Mouse (Mus musculus) limb, embryonic 15.5 days (tissue): ENCODE measurements at regions not wholly inside any gene's neighbourhood (a gene's known extent, or its start where the extent isn't known, plus 50 kb on each side); places are given as distances from the start of the nearest gene placed in this dataset.

Source experiments
- ATAC-seq: fragments of 200-750 bp; cut with Nextera tagmentation; 2 replicates; pipeline ENCODE4 v1.8.0; 2017; ENCODE audit warnings: low read depth, moderate TSS enrichment; ENCODE audit not compliant: insufficient number of reproducible peaks, low FRiP score, low TSS enrichment
- H3K27ac ChIP-seq: fragments of 300-500 bp; sonication (generic); 2 replicates; pipeline ENCODE4 v1.5.1; 2015; ENCODE audit warnings: moderate library complexity, mild to moderate bottlenecking, inconsistent platforms
- H3K27me3 ChIP-seq: fragments of 300-500 bp; sonication (generic); 2 replicates; pipeline ENCODE4 v1.6.1; 2015; ENCODE audit warnings: inconsistent platforms
- H3K36me3 ChIP-seq: fragments of 300-500 bp; sonication (generic); 2 replicates; pipeline ENCODE4 v1.6.1; 2015; ENCODE audit warnings: inconsistent platforms
- H3K4me1 ChIP-seq: fragments of 300-500 bp; sonication (generic); 2 replicates; pipeline ENCODE4 v1.6.1; 2015; ENCODE audit warnings: inconsistent platforms
- H3K4me2 ChIP-seq: fragments of 300-500 bp; sonication (generic); 2 replicates; pipeline ENCODE4 v1.6.1; 2015; ENCODE audit warnings: mild to moderate bottlenecking, inconsistent platforms
- H3K4me3 ChIP-seq: fragments of 300-500 bp; sonication (generic); 2 replicates; pipeline ENCODE4 v1.5.1; 2015; ENCODE audit warnings: mild to moderate bottlenecking, inconsistent platforms
- H3K9ac ChIP-seq: fragments of 300-500 bp; sonication (generic); 2 replicates; pipeline ENCODE4 v1.6.1; 2015; ENCODE audit warnings: inconsistent platforms
- H3K9me3 ChIP-seq: fragments of 300-500 bp; sonication (generic); 2 replicates; pipeline ENCODE4 v1.6.1; 2016; ENCODE audit warnings: inconsistent platforms
- WGBS: fragments of 180-500 bp; shearing (Covaris S2); methylation state at CpG from one replicate; pipeline ENCODE4 v1.1.7; 2015; 5-methylcytosine and 5-hydroxymethylcytosine counted together

GRCm38 (mm10) chr13:53996867-53997266, 58.6 kb downstream of the Drd1 start:
- ATAC-seq = no peak
- no peak overlapping the region for H3K4me3 ChIP-seq
- H3K27ac ChIP-seq = no peak overlapping the region
- H3K9ac ChIP-seq = no peak overlapping the region
- H3K4me2 ChIP-seq = no peak overlapping the region
- WGBS = 57% methylated on average over 1 of the region's 1 CpGs
- peaks cover 8% of the 10 kb centered on the region; the same call in 1 of the 2 replicates for H3K4me1 ChIP-seq
- no peaks in the 10 kb centered on the region for H3K9me3 ChIP-seq
- no peaks in the 10 kb centered on the region for H3K36me3 ChIP-seq
- 0 out of 2 replicates have a peak, but pooled peaks cover 4% of the 10 kb centered on the region for H3K27me3 ChIP-seq

- H3K4me1 ChIP-seq = peaks cover 8% of the 10 kb centered on the region; the same call in 1 of the 2 replicates
- peaks cover 28% of the 10 kb centered on the region for H3K27me3 ChIP-seq
- H3K36me3 ChIP-seq = no peaks in the 10 kb centered on the region
- no peaks in the 10 kb centered on the region for H3K9me3 ChIP-seq
- no peak for ATAC-seq
- no peak overlapping the region for H3K4me3 ChIP-seq
- no peak overlapping the region for H3K9ac ChIP-seq
- H3K4me2 ChIP-seq = no peak overlapping the region
- H3K27ac ChIP-seq = no peak overlapping the region
- WGBS = 11% methylated on average over 7 of the region's 7 CpGs
Measured at GRCm38 (mm10) chr13:53992863-53993451, 62.5 kb downstream of the Drd1 start.

GRCm38 (mm10) chr13:53979226-53979625, 76.3 kb downstream of the Drd1 start:
- Histone ChIP-seq H3K9ac (no peak overlapping the region), H3K4me2 (no peak overlapping the region), H3K4me3 (no peak overlapping the region), H3K27me3 (peaks cover 24% of the 10 kb centered on the region), H3K27ac (no peak overlapping the region), H3K36me3 (no peaks in the 10 kb centered on the region), H3K4me1 (no peaks in the 10 kb centered on the region), H3K9me3 (no peaks in the 10 kb centered on the region)
- ATAC-seq = no peak
- 47% methylated on average over 2 of the region's 2 CpGs for WGBS

- ATAC-seq = no peak
Measured at GRCm38 (mm10) chr13:53969421-53969820, 86.1 kb downstream of the Drd1 start.

GRCm38 (mm10) chr13:53956167-53956566, 99.3 kb downstream of the Drd1 start:
- no peaks in the 10 kb centered on the region for H3K27me3 ChIP-seq
- no peaks in the 10 kb centered on the region for H3K36me3 ChIP-seq
- no peak overlapping the region for H3K9ac ChIP-seq
- ATAC-seq = no peak
- H3K4me1 ChIP-seq = no peaks in the 10 kb centered on the region
- H3K9me3 ChIP-seq = no peaks in the 10 kb centered on the region
- H3K27ac ChIP-seq = no peak overlapping the region
- no peak overlapping the region for H3K4me3 ChIP-seq
- no peak overlapping the region for H3K4me2 ChIP-seq
- 87% methylated on average over 15 of the region's 15 CpGs for WGBS

More at GRCm38 (mm10) chr13:53969421-53969820, 86.1 kb downstream of the Drd1 start:
- Histone ChIP-seq H3K4me1 (no peaks in the 10 kb centered on the region), H3K9ac (no peak overlapping the region), H3K36me3 (no peaks in the 10 kb centered on the region), H3K4me3 (no peak overlapping the region), H3K27me3 (no peaks in the 10 kb centered on the region; the same call in none of the 2 replicates), H3K27ac (no peak overlapping the region), H3K4me2 (no peak overlapping the region), H3K9me3 (peaks cover 4% of the 10 kb centered on the region; the same call in 1 of the 2 replicates)
- 49% methylated on average over 2 of the region's 2 CpGs for WGBS

GRCm38 (mm10) chr13:53948056-53948455, 107.4 kb downstream of the Drd1 start:
- H3K36me3 ChIP-seq = no peaks in the 10 kb centered on the region
- WGBS = 2% methylated on average over 4 of the region's 4 CpGs
- no peak for ATAC-seq

GRCm38 (mm10) chr13:53945681-53946080, 109.8 kb downstream of the Drd1 start:
- Histone ChIP-seq H3K4me2 (no peak overlapping the region), H3K27me3 (no peaks in the 10 kb centered on the region), H3K36me3 (no peaks in the 10 kb centered on the region), H3K4me1 (no peaks in the 10 kb centered on the region), H3K27ac (no peak overlapping the region), H3K9me3 (no peaks in the 10 kb centered on the region), H3K4me3 (no peak overlapping the region), H3K9ac (no peak overlapping the region)
- WGBS = 62% methylated on average over 5 of the region's 5 CpGs
- ATAC-seq = no peak

More at GRCm38 (mm10) chr13:53948056-53948455, 107.4 kb downstream of the Drd1 start:
- Histone ChIP-seq H3K4me2 (no peak overlapping the region), H3K27ac (no peak overlapping the region), H3K4me3 (no peak overlapping the region), H3K9ac (no peak overlapping the region), H3K9me3 (no peaks in the 10 kb centered on the region), H3K27me3 (no peaks in the 10 kb centered on the region), H3K4me1 (no peaks in the 10 kb centered on the region)

GRCm38 (mm10) chr13:53941005-53941747, 114.3 kb downstream of the Drd1 start:
- Histone ChIP-seq H3K4me2 (no peak overlapping the region), H3K9me3 (no peaks in the 10 kb centered on the region), H3K4me3 (no peak overlapping the region), H3K27me3 (no peaks in the 10 kb centered on the region), H3K9ac (no peak overlapping the region), H3K27ac (no peak overlapping the region), H3K4me1 (no peaks in the 10 kb centered on the region), H3K36me3 (no peaks in the 10 kb centered on the region)
- WGBS = 90% methylated on average over 13 of the region's 13 CpGs
- no peak for ATAC-seq

GRCm38 (mm10) chr13:53935174-53935699, 120.3 kb downstream of the Drd1 start:
- Histone ChIP-seq H3K36me3 (no peaks in the 10 kb centered on the region), H3K27ac (no peak overlapping the region), H3K27me3 (no peaks in the 10 kb centered on the region), H3K4me1 (no peaks in the 10 kb centered on the region), H3K4me2 (no peak overlapping the region), H3K4me3 (no peak overlapping the region), H3K9ac (no peak overlapping the region), H3K9me3 (no peaks in the 10 kb centered on the region)
- 77% methylated on average over 14 of the region's 14 CpGs for WGBS
- ATAC-seq = no peak

- Histone ChIP-seq H3K9me3 (no peaks in the 10 kb centered on the region), H3K4me1 (no peaks in the 10 kb centered on the region), H3K36me3 (no peaks in the 10 kb centered on the region), H3K4me3 (no peak overlapping the region), H3K27me3 (no peaks in the 10 kb centered on the region), H3K4me2 (no peak overlapping the region), H3K9ac (no peak overlapping the region), H3K27ac (no peak overlapping the region)
- 77% methylated on average over 6 of the region's 6 CpGs for WGBS
- ATAC-seq = no peak
Measured at GRCm38 (mm10) chr13:53934457-53934856, 121.0 kb downstream of the Drd1 start.

GRCm38 (mm10) chr13:53926128-53926527, 129.4 kb downstream of the Drd1 start:
- Histone ChIP-seq H3K36me3 (no peaks in the 10 kb centered on the region), H3K4me1 (no peaks in the 10 kb centered on the region), H3K27ac (no peak overlapping the region), H3K9ac (no peak overlapping the region), H3K4me2 (no peak overlapping the region), H3K27me3 (no peaks in the 10 kb centered on the region), H3K4me3 (no peak overlapping the region), H3K9me3 (no peaks in the 10 kb centered on the region)
- ATAC-seq = no peak
- WGBS = 75% methylated on average over 4 of the region's 4 CpGs

GRCm38 (mm10) chr13:53924433-53924832, 131.1 kb downstream of the Drd1 start:
- no peaks in the 10 kb centered on the region for H3K36me3 ChIP-seq
- H3K4me3 ChIP-seq = no peak overlapping the region
- H3K4me2 ChIP-seq = no peak overlapping the region
- no peaks in the 10 kb centered on the region for H3K9me3 ChIP-seq
- ATAC-seq = no peak
- no peaks in the 10 kb centered on the region for H3K27me3 ChIP-seq
- WGBS = 89% methylated on average over 4 of the region's 4 CpGs
- H3K4me1 ChIP-seq = no peaks in the 10 kb centered on the region
- H3K27ac ChIP-seq = no peak overlapping the region
- H3K9ac ChIP-seq = no peak overlapping the region
